Mouse (Mus musculus): ENCODE results near the gene Rfc1. TPM values are rescaled to one million over a fixed set of nuclear protein-coding genes. Genes with fewer than 3 reads are reported as not detected.

Rfc1 gene
- polyA plus RNA-seq, 1 experiment from 2014 or later = 33.4 TPM

GRCm38 (mm10) chr5:65287751-65288701 lies 47.4 kb downstream of the Rfc1 start:
- no peak for DNase-seq (ENCODE audit: low spot score)
- Histone ChIP-seq H3K27ac (no peak overlapping the region), H3K36me3 (replicated peaks; ENCODE audit: control insufficient read depth, insufficient read depth) (peaks cover 36% of the 10 kb centered on the region), H3K9me3 (ENCODE audit: control insufficient read depth, low read length) (no peaks in the 10 kb centered on the region), H3K4me3 (replicated peaks; ENCODE audit: low read length) (no peak overlapping the region), H3K4me2 (replicated peaks) (no peak overlapping the region), H3K4me1 (replicated peaks; ENCODE audit: control insufficient read depth, insufficient read depth, low read length) (no peaks in the 10 kb centered on the region), H3K9ac (no peak overlapping the region), H3K27me3 (ENCODE audit: control insufficient read depth, insufficient read depth, low read length) (no peaks in the 10 kb centered on the region)
- ATAC-seq (ENCODE audit: low FRiP score) = no peak
- WGBS = 90% methylated on average over 24 of the region's 24 CpGs

GRCm38 (mm10) chr5:65284171-65284570 lies 51.3 kb downstream of the Rfc1 start:
- WGBS = 98% methylated on average over 3 of the region's 3 CpGs
- H3K36me3 ChIP-seq (replicated peaks; ENCODE audit: control insufficient read depth, insufficient read depth) = peaks cover 21% of the 10 kb centered on the region

GRCm38 (mm10) chr5:65281216-65281615 lies 54.3 kb downstream of the Rfc1 start:
- no peak overlapping the region for H3K27ac ChIP-seq
- ATAC-seq (ENCODE audit: low FRiP score) (no peak), DNase-seq (ENCODE audit: low spot score) (no peak)
- H3K4me2 ChIP-seq (replicated peaks) = no peak overlapping the region
- no peaks in the 10 kb centered on the region for H3K9me3 ChIP-seq (ENCODE audit: control insufficient read depth, low read length)
- no peaks in the 10 kb centered on the region for H3K4me1 ChIP-seq (replicated peaks; ENCODE audit: control insufficient read depth, insufficient read depth, low read length)
- H3K4me3 ChIP-seq (replicated peaks; ENCODE audit: low read length) = no peak overlapping the region
- H3K9ac ChIP-seq = no peak overlapping the region
- no peaks in the 10 kb centered on the region for H3K27me3 ChIP-seq (ENCODE audit: control insufficient read depth, insufficient read depth, low read length)
- 87% methylated on average over 3 of the region's 3 CpGs for WGBS
- peaks cover 22% of the 10 kb centered on the region for H3K36me3 ChIP-seq (replicated peaks; ENCODE audit: control insufficient read depth, insufficient read depth)

More at GRCm38 (mm10) chr5:65284171-65284570, 51.3 kb downstream of the Rfc1 start:
- no peak for ATAC-seq (ENCODE audit: low FRiP score)
- Histone ChIP-seq H3K4me1 (replicated peaks; ENCODE audit: control insufficient read depth, insufficient read depth, low read length) (no peaks in the 10 kb centered on the region), H3K27me3 (ENCODE audit: control insufficient read depth, insufficient read depth, low read length) (no peaks in the 10 kb centered on the region), H3K9me3 (ENCODE audit: control insufficient read depth, low read length) (no peaks in the 10 kb centered on the region), H3K27ac (no peak overlapping the region), H3K4me3 (replicated peaks; ENCODE audit: low read length) (no peak overlapping the region), H3K9ac (no peak overlapping the region), H3K4me2 (replicated peaks) (no peak overlapping the region)
- DNase-seq (ENCODE audit: low spot score) = no peak

- WGBS = 76% methylated on average over 6 of the region's 6 CpGs
- Histone ChIP-seq H3K27me3 (ENCODE audit: control insufficient read depth, insufficient read depth, low read length) (no peaks in the 10 kb centered on the region), H3K4me3 (replicated peaks; ENCODE audit: low read length) (no peak overlapping the region), H3K4me1 (replicated peaks; ENCODE audit: control insufficient read depth, insufficient read depth, low read length) (no peaks in the 10 kb centered on the region), H3K9ac (no peak overlapping the region), H3K9me3 (ENCODE audit: control insufficient read depth, low read length) (no peaks in the 10 kb centered on the region), H3K27ac (no peak overlapping the region), H3K36me3 (replicated peaks; ENCODE audit: control insufficient read depth, insufficient read depth) (peaks cover 30% of the 10 kb centered on the region), H3K4me2 (replicated peaks) (no peak overlapping the region)
- peak; percentile 50 for DNase-seq (ENCODE audit: low spot score)
- peak; percentile 48; the same call in 1 of the 2 replicates for ATAC-seq (ENCODE audit: low FRiP score)
These were observed 56.3 kb downstream of the Rfc1 start for GRCm38 (mm10) chr5:65279133-65279651.

GRCm38 (mm10) chr5:65273966-65274365 lies 61.5 kb downstream of the Rfc1 start:
- no peak for ATAC-seq (ENCODE audit: low FRiP score)
- Histone ChIP-seq H3K9ac (no peak overlapping the region), H3K9me3 (ENCODE audit: control insufficient read depth, low read length) (no peaks in the 10 kb centered on the region), H3K4me3 (replicated peaks; ENCODE audit: low read length) (no peak overlapping the region), H3K27ac (no peak overlapping the region), H3K36me3 (replicated peaks; ENCODE audit: control insufficient read depth, insufficient read depth) (peaks cover 53% of the 10 kb centered on the region), H3K27me3 (ENCODE audit: control insufficient read depth, insufficient read depth, low read length) (no peaks in the 10 kb centered on the region), H3K4me2 (replicated peaks) (no peak overlapping the region), H3K4me1 (replicated peaks; ENCODE audit: control insufficient read depth, insufficient read depth, low read length) (no peaks in the 10 kb centered on the region)
- WGBS = 88% methylated on average over 3 of the region's 3 CpGs
- DNase-seq (ENCODE audit: low spot score) = no peak

DNA sequence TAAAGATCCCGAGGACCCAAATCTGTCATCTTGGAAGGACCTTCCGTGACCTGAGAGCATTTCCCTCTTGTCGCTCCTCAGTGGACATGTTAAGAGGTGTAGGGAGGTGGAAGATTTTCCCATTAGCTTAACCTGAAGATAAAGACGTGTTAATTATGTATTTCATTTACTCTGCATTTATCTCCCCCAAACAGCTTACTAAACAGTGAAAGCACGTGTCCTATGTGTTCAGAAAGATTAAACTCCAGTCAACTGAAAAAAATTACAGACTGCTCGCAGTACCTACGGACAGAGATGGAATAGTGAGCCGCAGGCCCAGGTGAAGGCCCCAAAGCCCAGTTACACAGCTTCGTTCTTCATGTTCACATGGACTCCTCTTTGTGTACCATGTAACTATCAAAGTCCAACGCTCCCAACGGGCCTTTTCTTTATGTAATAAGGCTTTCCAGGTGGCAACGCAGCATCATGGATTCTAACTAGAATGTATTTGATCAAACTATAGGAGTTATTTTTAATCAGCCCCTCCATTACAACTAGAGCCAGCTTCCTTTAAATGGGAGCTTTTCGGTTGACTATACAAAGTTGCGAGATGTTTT lies 77.5 kb downstream of the Rfc1 start:
- no peak overlapping the region for H3K27ac ChIP-seq
- no peak overlapping the region for H3K9ac ChIP-seq
- 88% methylated on average over 14 of the region's 14 CpGs for WGBS
- no peak for ATAC-seq (ENCODE audit: low FRiP score)
- no peaks in the 10 kb centered on the region for H3K27me3 ChIP-seq (ENCODE audit: control insufficient read depth, insufficient read depth, low read length)
- peaks cover 76% of the 10 kb centered on the region for H3K36me3 ChIP-seq (replicated peaks; ENCODE audit: control insufficient read depth, insufficient read depth)
- H3K4me2 ChIP-seq (replicated peaks) = no peak overlapping the region
- no peaks in the 10 kb centered on the region for H3K9me3 ChIP-seq (ENCODE audit: control insufficient read depth, low read length)
- no peak for DNase-seq (ENCODE audit: low spot score)
- H3K4me3 ChIP-seq (replicated peaks; ENCODE audit: low read length) = no peak overlapping the region
- no peaks in the 10 kb centered on the region for H3K4me1 ChIP-seq (replicated peaks; ENCODE audit: control insufficient read depth, insufficient read depth, low read length)

DNA sequence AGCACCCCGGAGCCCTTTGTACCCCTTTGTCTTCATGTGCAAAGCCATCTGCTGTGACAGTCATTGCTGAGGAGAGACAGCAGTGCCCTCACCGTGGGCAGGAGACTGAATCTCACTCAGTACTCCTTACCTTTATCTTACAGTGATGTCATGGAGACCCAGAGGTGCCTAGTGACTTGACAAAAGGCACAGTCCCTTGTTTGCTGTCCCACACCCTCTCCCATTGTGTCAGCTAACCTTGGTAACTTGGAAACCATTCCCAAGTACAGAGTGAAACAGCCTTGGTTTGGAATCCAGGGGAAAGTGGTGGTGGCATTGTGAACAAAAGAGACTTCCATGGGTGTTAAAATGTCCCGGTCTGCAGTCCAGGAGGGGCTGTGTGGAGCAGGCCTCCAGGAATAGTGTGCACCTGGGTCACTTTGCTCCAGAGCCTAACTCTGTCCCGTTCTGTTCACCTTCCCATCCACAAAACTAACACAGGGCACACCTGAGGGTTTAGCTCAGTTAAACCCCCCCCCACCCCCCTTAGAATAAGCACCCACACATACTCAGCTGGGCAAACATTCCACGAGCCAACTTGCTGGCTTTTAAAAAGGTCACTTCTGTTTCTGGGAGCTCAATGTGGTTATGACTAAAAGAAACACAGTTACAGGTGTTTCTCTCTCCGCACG lies 85.2 kb downstream of the Rfc1 start:
- no peak overlapping the region for H3K9ac ChIP-seq
- ATAC-seq (ENCODE audit: low FRiP score) = no peak
- no peak for DNase-seq (ENCODE audit: low spot score)
- H3K4me2 ChIP-seq (replicated peaks) = no peak overlapping the region
- H3K9me3 ChIP-seq (ENCODE audit: control insufficient read depth, low read length) = no peaks in the 10 kb centered on the region
- H3K27me3 ChIP-seq (ENCODE audit: control insufficient read depth, insufficient read depth, low read length) = no peaks in the 10 kb centered on the region
- H3K27ac ChIP-seq = no peak overlapping the region
- H3K4me3 ChIP-seq (replicated peaks; ENCODE audit: low read length) = no peak overlapping the region
- H3K36me3 ChIP-seq (replicated peaks; ENCODE audit: control insufficient read depth, insufficient read depth) = peaks cover 40% of the 10 kb centered on the region
- 52% methylated on average over 7 of the region's 7 CpGs for WGBS
- H3K4me1 ChIP-seq (replicated peaks; ENCODE audit: control insufficient read depth, insufficient read depth, low read length) = no peaks in the 10 kb centered on the region

- Histone ChIP-seq H3K27ac (no peak overlapping the region), H3K36me3 (replicated peaks; ENCODE audit: control insufficient read depth, insufficient read depth) (peaks cover 45% of the 10 kb centered on the region), H3K4me1 (replicated peaks; ENCODE audit: control insufficient read depth, insufficient read depth, low read length) (no peaks in the 10 kb centered on the region), H3K27me3 (ENCODE audit: control insufficient read depth, insufficient read depth, low read length) (no peaks in the 10 kb centered on the region), H3K4me2 (replicated peaks) (no peak overlapping the region), H3K9ac (no peak overlapping the region), H3K9me3 (ENCODE audit: control insufficient read depth, low read length) (no peaks in the 10 kb centered on the region), H3K4me3 (replicated peaks; ENCODE audit: low read length) (no peak overlapping the region)
- ATAC-seq (ENCODE audit: low FRiP score) = no peak
- WGBS = 91% methylated on average over 3 of the region's 3 CpGs
- DNase-seq (ENCODE audit: low spot score) = no peak
These were observed 88.2 kb downstream of the Rfc1 start for GRCm38 (mm10) chr5:65247296-65247695.

DNA sequence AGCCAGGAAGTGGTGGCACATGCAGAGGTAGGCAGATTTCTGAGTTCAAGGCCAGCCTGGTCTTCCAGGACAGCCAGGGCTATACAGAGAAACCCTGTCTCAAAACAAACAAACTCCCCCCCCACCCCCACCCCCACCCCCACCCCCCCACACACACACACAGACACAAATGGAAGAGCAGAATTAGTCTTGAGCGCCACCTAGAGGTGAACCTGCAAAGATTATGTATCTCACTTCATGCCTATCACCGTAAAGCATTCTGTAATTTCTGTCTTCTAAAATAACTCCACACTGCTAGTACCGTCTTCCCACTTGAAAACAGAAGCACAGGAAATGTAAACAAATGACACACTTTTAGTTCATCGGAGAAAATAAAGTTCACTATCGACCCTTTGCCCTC lies 92.7 kb downstream of the Rfc1 start:
- 57% methylated on average over 5 of the region's 5 CpGs for WGBS
- Histone ChIP-seq H3K4me3 (replicated peaks; ENCODE audit: low read length) (no peak overlapping the region), H3K9me3 (ENCODE audit: control insufficient read depth, low read length) (no peaks in the 10 kb centered on the region), H3K4me2 (replicated peaks) (no peak overlapping the region), H3K9ac (no peak overlapping the region), H3K4me1 (replicated peaks; ENCODE audit: control insufficient read depth, insufficient read depth, low read length) (no peaks in the 10 kb centered on the region), H3K27ac (no peak overlapping the region), H3K36me3 (replicated peaks; ENCODE audit: control insufficient read depth, insufficient read depth) (peaks cover 52% of the 10 kb centered on the region), H3K27me3 (ENCODE audit: control insufficient read depth, insufficient read depth, low read length) (no peaks in the 10 kb centered on the region)
- peak; percentile 65 for DNase-seq (ENCODE audit: low spot score)
- ATAC-seq (ENCODE audit: low FRiP score) = peak; percentile 43; the same call in 1 of the 2 replicates
